Mouse (Mus musculus) effector memory CD4-positive, alpha-beta T cell, adult 7 months (primary cell): Measurements from ENCODE around the gene Cuzd1. TPM values are rescaled to one million over a fixed set of nuclear protein-coding genes. Genes with fewer than 3 reads are reported as not detected.

Experiments
- polyA plus RNA-seq: library from polyadenylated mRNA; unstranded; fragments of 100-300 nt; shearing (Covaris generic); gene quantifications from one replicate; pipeline ENCODE4 v1.2.1, GENCODE M21; 2017

Gene Cuzd1
- polyA plus RNA-seq = not detected

GRCm38 (mm10) chr7:131322192-131322591, at the start of gene Cuzd1:
Gene Cuzd1, minus strand, starts transcription at chr7:131322292.

GRCm38 (mm10) chr7:131370648-131371469, 48.8 kb upstream of the Cuzd1 start, which contains the start of gene Pstk:
Gene Pstk, plus strand, starts transcription at chr7:131371141.

DNA sequence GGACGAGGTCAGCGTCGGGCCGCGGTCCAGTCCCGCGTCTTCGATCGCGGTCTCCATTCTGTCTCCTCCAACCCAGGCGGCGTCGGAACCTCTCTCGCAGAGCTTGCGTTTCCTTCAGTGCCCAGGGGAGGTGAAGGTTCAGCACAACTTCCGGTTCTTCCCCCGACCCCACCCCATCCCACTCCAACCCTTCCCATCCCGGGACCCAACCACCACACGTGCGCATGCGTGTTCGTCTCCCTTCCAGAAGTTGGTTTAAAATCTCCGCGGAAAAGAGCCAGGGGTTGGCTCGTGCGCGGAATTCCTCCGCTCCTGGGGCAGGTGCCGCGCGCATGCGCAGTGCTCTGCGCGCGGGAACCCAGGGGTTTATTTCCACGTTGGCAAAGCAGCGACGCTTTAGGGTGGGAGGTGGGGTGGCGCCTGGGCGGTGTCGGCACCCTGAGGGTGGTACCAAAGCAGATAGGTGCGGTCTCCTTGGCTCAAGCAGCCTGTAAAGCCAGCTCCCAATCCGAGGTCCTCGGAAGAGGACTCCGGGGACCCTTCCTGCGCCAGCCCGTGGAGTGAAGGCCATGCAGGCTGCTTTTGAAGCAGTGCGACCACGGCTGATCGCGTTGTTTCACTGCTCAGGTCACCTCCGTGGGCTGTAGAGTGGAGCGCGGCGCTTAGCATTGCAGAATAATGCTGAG, 40.7 kb upstream of the Cuzd1 start, which contains the start of gene 2310057M21Rik:
Gene 2310057M21Rik, minus strand, starts transcription at position 145 of the 686 bp plus-strand sequence.

GRCm38 (mm10) chr7:131333564-131333963, 11.5 kb upstream of the Cuzd1 start, which contains the start of gene Fam24a:
Gene Fam24a, plus strand, starts transcription at chr7:131333864.

DNA sequence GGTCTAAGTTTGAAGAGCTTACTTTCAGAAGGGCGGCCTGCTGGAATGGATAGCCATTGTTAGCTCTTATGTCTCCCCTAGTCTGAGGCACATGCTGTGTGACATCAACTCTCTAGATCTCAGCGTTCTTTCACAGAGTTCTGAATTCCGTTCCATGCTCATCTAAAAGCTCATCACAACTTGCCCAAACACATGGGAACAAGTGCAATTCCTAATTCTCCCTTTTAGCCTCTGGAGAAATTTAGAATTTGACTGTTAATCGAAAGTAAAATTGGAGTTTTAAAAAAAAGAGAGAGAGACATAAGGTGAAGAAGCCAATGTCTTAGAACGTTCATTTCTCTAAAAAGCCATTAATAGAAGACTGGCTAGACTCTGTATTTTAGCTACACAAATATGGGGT, 7.3 kb upstream of the Cuzd1 start, which contains the start of gene Fam24b:
Gene Fam24b, minus strand, starts transcription at position 101 of the 400 bp plus-strand sequence.

Other genes starting within 250 kb of the Cuzd1 start
- gene 4933402N03Rik, start 176.0 kb downstream of the Cuzd1 start, polyA plus RNA-seq = not detected
- gene 5430419D17Rik, start 147.9 kb downstream of the Cuzd1 start, polyA plus RNA-seq = 0.06 TPM
- not detected for gene Fam24b, start 7.2 kb upstream of the Cuzd1 start, polyA plus RNA-seq
- not detected for gene Fam24a, start 11.6 kb upstream of the Cuzd1 start, polyA plus RNA-seq
- 12.1 TPM for gene 2310057M21Rik, start 40.5 kb upstream of the Cuzd1 start, polyA plus RNA-seq
- 25.1 TPM for gene Pstk, start 48.8 kb upstream of the Cuzd1 start, polyA plus RNA-seq
- 29.9 TPM for gene Ikzf5, start 88.2 kb upstream of the Cuzd1 start, polyA plus RNA-seq
- 35.5 TPM for gene Acadsb, start 88.3 kb upstream of the Cuzd1 start, polyA plus RNA-seq
- not detected for gene Hmx3, start 220.6 kb upstream of the Cuzd1 start, polyA plus RNA-seq
- gene Hmx2, start 226.5 kb upstream of the Cuzd1 start, polyA plus RNA-seq = not detected
- 96.5 TPM for gene Bub3, start 237.9 kb upstream of the Cuzd1 start, polyA plus RNA-seq